Mouse (Mus musculus): ENCODE data around the gene Klhl9.
"Not testable (repeated sequence)": the region's sequence is repeated elsewhere in the genome, so short reads cannot be mapped to it uniquely, and the experiment has no call there.

The Klhl9 gene

DNA sequence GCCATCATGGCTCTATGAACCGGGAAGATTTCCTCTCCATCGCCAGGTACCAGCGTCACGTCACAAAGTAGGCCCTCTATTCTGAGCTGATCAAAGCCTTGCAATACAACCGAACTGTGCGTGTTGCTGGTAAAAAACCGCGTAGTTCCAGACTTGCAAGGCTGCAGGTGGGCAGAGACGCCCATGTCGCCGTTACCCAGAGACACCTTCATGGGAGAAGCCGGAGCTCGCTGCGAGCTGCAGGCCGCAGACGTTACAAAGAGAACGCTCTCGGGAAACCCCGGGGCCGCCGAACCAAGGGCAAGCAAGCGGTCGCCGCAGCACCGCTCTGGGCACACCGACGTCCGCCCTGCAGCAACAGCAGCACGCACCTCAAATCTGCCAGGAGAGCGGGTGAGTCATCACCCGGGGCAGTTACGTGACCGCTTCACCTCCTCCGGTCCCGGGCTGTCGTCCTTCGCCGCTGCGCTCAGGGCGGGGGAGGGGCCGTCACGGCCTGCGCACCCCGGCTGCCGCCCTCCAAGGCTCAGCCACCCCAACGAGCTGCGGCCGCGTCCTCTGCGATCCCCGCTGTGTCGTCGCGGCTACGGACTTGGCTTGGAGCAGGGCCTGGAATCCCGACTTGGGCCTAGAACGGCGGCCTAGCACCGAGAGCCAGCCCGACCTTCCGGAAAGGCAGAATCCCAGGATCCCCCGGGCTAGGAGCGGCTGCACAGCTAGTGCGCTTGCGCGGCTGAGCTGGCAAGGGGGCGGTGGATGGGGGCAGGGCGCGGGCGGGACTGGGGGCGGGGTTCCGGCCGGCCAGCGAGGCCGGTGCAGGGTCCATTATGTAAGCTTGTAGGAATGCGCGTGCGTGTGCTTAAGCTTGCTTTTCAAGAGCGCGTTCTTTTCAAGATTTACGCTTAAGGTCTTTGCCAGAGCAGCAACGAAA lies at the start of gene Klhl9, which contains the start of gene Gm26566:
Klhl9 (minus strand) TSS at position 675 of the 931 bp plus-strand sequence.
Gm26566 (plus strand) TSS at position 15 of the 931 bp plus-strand sequence.
- DNase-seq (ENCODE audit: low spot score): peak; percentile 91

DNA sequence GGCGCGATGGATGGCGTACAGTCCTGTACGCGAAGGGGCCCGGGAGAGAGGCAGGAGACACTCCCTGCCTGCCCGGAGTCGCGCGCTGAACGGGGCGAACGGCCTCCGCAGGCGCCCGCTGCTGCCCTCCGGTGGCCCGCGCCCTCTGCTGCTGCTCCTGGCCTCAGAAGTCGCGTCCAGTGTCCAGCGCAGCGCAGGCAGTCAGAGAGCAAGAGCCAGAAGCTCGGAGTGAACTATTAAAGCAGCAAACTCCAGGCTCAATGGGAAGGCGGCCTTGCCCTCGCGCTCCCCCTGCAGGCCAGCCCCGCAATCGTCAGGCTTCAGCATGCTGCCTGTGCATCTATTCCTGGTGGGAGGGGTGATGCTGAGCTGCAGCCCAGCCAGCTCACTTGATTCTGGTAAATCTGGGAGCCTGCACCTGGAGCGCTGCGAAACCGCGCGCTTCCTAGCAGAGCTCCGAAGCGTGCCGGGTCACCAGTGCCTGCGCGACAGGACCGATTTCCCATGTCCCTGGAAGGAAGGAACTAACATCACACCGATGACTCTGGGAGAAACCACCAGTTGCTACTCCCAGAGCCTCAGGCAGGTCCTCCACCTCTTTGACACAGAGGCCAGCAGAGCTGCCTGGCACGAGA lies 41.2 kb upstream of the Klhl9 start:
- peak; percentile 62 for DNase-seq (ENCODE audit: low spot score)

DNA sequence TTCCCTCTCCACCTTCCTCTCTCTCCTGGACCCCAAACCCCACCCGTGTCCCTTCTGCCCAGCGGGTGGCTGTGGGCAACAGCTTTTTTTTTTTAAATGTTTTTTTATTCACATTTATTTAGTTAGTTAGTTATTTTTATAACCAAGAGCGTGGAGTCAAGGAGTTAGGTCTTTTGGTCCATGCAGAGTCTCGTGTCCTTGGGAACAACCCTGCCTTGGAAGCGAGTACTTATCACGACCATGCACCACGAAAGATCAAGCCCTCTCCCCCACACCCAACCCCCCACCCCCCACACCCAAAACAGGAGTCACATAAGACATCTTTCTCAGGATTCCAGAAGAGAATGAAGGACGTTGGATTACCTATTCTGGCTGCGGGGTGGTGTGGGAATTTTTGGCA lies 40.1 kb upstream of the Klhl9 start:
- not testable (repeated sequence) for DNase-seq (ENCODE audit: low spot score)

DNA sequence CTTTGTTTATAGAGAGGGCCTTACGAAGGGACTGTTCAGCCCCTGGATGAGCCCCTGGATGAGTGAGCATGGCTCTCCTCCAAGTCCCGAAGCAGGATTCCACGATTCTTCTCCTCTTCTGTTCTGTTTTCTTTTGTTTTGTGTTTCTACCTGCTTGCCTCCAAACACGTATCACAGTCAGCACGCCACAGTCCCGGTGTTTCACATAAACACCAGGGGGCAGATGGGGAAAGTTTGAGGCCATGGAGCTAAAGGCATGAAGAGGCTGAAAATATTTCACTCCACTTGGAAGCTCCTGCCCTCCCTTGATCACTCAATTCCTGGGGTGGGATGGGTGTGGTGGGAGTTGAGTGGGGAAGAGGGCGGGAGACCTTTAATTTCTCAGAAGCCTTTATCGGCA lies 39.5 kb upstream of the Klhl9 start:
- DNase-seq (ENCODE audit: low spot score): peak; percentile 47

DNA sequence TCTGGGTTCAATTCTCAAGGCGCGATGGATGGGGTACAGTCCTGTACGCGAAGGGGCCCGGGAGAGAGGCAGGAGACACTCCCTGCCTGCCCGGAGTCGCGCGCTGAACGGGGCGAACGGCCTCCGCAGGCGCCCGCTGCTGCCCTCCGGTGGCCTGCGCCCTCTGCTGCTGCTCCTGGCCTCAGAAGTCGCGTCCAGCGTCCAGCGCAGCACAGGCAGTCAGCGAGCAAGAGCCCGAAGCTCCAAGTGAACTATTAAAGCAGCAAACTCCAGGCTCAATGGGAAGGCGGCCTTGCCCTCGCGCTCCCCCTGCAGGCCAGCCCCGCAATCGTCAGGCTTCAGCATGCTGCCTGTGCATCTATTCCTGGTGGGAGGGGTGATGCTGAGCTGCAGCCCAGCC lies 38.2 kb upstream of the Klhl9 start:
- DNase-seq (ENCODE audit: low spot score): peak; percentile 85

DNA sequence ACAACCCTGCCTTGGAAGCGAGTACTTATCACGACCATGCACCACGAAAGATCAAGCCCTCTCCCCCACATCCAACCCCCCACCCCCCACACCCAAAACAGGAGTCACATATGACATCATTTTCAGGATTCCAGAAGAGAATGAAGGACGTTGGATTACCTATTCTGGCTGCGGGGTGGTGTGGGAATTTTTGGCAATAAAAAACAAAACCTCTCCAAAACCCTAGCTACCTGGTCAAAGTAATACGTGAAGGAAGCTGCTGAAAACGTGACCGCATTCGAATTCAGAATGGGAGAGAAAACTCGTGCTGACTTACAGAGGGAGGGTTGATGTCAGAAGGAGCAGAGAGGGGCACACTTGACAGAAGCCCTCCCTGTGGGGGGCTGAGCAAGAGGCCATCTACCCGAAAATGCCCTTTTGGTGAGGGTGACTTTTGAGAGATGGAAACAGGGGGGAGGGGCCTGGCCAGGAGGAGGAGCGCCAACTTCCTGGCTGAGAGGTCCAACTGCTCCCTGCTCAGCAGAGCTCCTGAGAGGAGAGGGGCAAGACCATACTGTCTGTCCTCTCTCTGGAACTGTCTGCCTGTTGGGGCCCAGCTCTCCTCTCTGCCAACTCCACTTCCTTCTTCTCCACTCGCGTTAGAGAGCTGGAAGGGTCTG lies 37.5 kb upstream of the Klhl9 start, which contains the start of gene Gm13283:
Gm13283 (plus strand) TSS at position 510 of the 659 bp plus-strand sequence.
- DNase-seq (ENCODE audit: low spot score): not testable (repeated sequence)

DNA sequence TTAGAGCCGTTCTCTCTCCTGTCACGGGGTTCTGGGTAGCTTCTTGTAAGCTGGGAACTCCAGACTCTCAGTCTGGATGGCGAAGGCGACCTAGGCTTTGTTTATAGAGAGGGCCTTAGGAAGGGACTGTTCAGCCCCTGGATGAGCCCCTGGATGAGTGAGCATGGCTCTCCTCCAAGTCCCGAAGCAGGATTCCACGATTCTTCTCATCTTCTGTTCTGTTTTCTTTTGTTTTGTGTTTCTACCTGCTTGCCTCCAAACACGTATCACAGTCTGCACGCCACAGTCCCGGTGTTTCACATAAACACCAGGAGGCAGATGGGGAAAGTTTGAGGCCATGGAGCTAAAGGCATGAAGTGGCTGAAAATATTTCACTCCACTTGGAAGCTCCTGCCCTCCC lies 36.5 kb upstream of the Klhl9 start:
- not testable (repeated sequence) for DNase-seq (ENCODE audit: low spot score)

DNA sequence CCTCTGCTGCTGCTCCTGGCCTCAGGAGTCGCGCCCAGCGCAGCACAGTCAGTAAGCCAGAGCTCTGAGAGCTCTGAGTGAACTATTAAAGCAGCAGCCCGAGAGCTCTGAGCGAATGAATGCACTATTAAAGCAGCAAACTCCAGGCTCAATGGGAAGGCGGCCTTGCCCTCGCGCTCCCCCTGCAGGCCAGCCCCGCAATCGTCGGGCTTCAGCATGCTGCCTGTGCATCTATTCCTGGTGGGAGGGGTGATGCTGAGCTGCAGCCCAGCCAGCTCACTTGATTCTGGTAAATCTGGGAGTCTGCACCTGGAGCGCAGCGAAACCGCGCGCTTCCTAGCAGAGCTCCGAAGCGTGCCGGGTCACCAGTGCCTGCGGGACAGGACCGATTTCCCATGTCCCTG lies 35.4 kb upstream of the Klhl9 start:
- peak; percentile 88 for DNase-seq (ENCODE audit: low spot score)

DNA sequence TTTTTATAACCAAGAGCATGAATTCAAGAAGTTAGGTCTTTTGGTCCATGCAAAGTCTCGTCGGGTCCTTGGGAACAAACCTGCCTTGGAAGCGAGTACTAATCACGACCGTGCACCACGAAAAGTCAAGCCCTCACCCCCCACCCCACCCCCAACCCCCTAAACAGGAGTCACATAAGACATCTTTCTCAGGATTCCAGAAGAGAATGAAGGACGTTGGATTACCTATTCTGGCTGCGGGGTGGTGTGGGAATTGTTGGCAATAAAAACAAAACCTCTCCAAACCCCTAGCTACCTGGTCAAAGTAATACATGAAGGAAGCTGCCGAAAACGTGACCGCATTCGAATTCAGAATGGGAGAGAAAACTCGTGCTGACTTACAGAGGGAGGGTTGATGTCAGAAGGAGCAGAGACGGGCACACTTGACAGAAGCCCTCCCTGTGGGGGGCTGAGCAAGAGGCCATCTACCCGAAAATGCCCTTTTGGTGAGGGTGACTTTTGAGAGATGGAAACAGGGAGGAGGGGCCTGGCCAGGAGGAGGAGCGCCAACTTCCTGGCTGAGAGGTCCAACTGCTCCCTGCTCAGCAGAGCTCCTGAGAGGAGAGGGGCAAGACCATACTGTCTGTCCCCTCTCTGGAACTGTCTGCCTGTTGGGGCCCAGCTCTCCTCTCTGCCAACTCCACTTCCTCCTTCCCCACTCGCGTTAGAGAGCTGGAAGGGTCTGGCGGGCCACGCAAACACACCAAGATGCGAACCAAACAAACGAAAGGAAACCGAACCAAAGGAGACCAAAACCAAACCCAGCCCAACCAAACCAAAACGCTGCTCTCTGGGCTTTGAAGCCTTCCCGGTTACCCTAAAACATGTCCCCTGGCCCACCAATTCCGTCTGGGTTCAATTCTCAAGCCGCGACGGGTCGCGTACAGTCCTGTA lies 34.6 kb upstream of the Klhl9 start:
- DNase-seq (ENCODE audit: low spot score): not testable (repeated sequence)

DNA sequence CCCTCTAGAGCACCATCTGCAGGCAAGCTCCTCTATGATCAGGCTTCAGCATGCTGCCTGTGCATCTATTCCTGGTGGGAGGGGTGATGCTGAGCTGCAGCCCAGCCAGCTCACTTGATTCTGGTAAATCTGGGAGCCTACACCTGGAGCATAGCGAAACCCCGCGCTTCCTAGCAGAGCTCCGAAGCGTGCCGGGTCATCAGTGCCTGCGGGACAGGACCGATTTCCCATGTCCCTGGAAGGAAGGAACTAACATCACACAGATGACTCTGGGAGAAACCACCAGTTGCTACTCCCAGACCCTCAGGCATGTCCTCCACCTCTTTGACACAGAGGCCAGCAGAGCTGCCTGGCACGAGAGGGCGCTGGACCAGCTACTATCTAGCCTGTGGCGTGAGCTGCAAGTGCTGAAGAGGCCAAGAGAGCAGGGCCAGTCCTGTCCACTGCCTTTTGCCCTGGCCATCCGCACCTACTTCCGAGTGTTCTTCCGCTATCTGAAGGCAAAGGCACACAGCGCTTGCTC lies 32.6 kb upstream of the Klhl9 start, which contains the start of gene Gm13271:
Gm13271 (plus strand) TSS at position 51 of the 523 bp plus-strand sequence.
- DNase-seq (ENCODE audit: low spot score): peak; percentile 39

DNA sequence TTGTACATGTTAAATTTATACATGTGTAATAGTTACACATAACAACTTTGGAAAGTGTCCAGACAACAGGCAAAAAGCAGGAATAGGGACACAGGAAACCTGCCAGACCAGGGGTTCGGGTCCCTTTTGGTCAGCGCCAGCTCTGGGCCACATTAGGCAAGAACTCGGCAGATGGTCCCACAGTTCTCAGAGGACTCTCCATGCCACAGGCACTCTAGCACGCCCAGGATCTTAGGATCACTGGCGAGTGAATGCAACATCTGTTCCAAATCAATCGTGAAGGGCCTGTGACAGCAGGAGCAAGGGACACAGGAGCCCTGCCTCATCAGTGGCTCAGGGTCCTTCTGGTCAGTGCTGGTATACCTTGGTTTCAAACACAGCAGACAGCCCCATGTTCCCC lies 27.7 kb upstream of the Klhl9 start:
- DNase-seq (ENCODE audit: low spot score): no peak

DNA sequence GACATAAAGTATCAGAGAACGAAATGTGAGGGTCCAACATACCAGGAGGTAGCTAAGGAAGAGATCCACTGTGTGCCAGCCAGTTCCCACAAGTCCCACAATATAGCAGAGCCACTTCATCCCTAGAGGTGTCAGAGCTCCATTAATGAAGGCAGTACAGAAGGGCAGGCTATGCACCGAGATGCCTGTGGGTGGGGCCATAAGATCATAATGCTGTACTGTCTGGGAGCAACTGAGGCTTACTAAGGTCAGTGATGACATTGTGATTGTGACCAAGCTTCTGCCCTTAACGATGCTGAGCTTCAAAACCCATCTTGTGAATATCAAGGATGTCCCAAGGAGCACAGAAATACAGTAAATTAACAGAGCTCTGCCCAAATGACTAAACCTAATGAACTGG lies 21.9 kb upstream of the Klhl9 start:
- DNase-seq (ENCODE audit: low spot score): no peak

DNA sequence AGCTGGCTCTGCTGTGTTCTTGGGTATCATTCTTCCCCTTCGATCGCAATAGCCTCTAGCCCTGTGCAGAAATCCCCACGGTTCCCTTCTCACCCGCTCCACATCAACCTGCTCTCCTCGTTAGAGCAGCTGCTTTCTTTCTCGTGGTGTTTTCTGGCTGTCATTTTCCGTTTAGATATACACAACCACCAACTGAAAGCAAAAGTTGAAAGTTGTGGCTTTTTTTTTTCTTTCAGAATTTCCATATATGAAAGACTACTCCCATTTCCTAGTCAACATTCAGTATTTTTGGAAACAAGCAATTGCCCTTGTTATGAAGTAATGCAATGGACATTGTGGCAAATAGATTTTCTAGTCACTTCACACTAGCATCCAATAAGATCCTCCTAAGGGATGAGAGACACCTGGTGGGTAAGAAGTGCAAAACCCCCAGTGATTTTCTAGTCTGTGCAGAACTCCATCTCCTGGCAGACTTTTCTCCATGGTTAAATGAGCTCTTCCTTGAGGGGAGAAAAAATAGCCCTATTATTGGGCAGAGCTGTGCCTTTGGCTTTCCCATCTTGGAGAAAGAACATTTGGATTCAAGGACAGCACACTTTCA lies 20.6 kb upstream of the Klhl9 start:
- no peak for DNase-seq (ENCODE audit: low spot score)

DNA sequence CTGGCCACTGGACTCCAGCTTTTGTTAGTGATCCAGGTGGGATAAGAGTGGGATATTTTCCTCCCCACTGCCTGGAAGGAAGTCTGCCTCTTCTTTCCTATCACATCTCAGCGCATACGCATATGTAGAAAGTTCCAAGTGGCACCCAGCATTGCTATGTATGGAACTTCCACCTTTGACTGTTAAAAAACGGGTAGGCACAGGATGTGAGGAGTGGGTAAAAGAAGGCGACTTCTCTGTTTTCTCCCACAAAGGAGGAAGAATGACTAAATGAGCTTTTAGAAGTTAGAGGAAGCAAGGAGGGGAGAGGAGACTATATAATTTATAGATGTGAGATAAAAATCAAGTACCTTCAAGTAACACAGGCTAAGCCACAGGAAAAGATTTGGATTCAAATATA lies 19.2 kb upstream of the Klhl9 start:
- DNase-seq (ENCODE audit: low spot score): no peak

DNA sequence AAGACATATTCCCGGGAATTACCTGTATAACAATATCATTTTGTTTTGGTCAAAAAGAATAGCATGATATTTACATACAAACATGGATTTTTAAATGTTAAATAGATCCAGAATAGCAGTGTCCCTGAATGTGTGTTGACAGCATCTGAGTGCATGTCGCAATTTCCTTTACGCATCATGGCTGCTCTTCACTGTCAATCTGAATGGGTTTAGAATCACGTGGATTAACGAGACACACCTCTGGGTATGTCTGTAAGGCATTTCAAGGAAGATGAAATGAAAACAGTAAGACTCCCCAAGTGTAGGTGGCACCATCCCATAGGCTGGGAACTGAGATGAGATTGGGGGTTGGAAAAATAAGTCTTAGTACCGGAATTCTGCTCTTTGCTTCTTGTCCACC lies 16.8 kb upstream of the Klhl9 start:
- no peak for DNase-seq (ENCODE audit: low spot score)

DNA sequence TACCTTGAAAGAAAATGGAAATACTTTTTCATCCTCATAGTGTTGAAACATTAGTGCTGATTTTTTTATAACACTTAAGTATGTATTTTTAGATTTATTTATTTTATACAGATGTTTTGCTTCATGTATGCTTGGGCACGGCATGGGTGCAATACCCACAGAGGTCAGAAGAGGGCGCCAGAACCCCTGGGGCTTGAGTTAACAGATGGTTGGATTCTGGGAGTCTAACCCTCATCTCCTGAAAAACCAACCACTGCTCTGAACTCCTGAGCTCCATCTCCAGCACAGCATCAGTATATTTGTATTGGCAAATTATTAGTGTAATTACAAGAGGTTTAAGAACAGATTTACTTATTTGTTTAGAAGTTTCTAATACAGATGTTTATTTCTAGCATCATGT lies 16.2 kb upstream of the Klhl9 start:
- peak; percentile 76 for DNase-seq (ENCODE audit: low spot score)

DNA sequence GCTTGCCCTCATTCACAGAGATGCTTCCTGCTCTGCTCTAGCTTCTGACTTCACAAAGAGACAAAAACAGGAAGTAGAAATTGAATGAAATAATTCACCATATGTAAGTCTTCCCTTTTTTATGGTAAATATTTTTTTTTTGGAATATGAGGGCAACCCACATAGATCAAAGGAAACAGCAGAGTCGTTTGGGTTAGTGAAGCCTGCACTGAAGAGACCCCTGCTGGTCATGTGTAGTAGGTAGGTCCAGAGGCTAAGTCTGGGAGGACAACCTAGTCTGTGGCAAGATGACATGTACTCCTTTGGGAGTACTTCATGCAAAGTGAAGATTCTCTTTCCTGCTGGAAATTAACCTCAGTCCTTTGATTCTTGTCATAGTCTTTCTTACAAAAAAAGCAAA lies 5.1 kb upstream of the Klhl9 start:
- DNase-seq (ENCODE audit: low spot score): peak; percentile 53

DNA sequence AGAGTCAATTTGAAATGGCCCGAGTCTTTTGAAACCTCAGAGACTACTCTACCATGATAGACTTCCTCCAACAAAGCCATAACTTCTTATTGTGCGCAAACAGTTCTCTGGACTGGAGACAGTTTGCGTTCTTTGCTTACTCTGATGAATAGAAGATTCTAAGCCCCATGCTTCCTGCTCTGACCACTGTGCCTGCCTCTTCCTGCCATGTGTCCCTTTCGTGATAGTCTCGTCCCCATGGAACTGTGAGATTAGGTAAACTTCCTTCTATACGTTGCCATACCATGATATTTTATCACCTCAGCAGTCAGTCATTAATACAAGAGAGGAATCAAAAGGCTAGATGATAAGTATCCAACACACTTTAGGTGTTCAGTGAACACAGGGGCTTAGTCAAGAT lies 4.5 kb upstream of the Klhl9 start:
- no peak for DNase-seq (ENCODE audit: low spot score)

DNA sequence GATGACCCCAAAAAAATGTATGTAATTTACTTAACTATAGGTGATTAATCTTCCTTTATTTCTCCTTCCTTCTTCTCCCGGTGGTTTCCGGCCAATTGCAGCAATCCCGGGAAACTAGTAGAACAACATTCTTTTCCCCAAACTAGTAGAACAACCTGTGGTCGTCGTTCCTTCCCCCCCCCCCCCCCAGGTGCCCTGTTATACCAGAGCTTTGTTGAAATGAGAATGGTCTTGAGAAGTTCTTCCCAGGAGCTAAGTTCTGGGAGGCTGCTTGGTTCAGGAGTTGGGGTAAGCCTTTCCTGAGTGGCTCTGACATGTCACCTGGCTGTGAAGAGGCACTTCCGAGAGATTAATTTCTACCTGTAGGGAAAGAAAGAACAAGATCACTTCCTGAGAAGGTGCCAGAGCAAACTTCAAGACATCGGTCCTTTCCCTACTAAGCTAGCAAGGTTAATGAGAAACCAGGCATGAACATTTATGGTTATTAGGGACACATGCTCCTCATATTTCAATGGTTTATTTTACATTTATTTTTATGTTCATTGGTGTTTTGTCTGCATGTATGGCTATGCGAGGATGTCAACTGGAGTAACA lies 1.3 kb upstream of the Klhl9 start:
- DNase-seq (ENCODE audit: low spot score): peak; percentile 23

DNA sequence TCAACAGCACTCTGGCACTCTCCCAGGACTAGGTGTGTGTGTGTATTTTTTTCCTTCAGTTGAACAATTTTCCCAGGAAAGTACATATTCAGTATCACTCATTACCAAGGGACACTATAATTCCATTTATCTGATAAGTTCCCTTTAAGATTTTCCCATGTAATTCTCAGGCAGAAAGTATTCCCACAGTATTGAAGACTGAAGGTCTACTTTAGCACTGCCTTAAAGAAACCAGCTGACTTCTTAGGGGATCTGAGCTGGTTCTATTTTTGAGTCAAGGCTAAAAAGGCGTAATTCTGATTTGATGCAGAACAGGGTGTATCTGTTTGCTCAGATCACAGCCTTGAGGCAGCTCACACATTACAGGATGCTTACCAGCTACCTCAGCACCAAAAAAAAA lies 3.5 kb downstream of the Klhl9 start:
- no peak for DNase-seq (ENCODE audit: low spot score)
